Mouse (Mus musculus) intestine, postnatal 0 days (tissue): ENCODE data around the gene Snx29. TPM values are rescaled to one million over a fixed set of nuclear protein-coding genes. Genes with fewer than 3 reads are reported as not detected.

Source experiments
- ATAC-seq: fragments of 200-750 bp; cut with Nextera tagmentation; 2 replicates; pipeline ENCODE4 v1.8.0; 2017; ENCODE audit warnings: mild to moderate bottlenecking, moderate TSS enrichment, moderate library complexity
- H3K27ac ChIP-seq: fragments of 300-500 bp; sonication (generic); 2 replicates; pipeline ENCODE4 v1.5.1; 2014; ENCODE audit warnings: mild to moderate bottlenecking, low read depth, low read length, moderate library complexity
- H3K27me3 ChIP-seq: fragments of 300-500 bp; sonication (generic); replicated peaks from 2 replicates; pipeline ENCODE4 v1.6.1; 2014; ENCODE audit warnings: low read length, mixed read lengths; ENCODE audit not compliant: control insufficient read depth, insufficient read depth
- H3K36me3 ChIP-seq: fragments of 300-500 bp; sonication (generic); 2 replicates; pipeline ENCODE4 v1.6.1; 2014; ENCODE audit warnings: mild to moderate bottlenecking, moderate library complexity; ENCODE audit not compliant: control insufficient read depth, insufficient read depth
- H3K4me1 ChIP-seq: fragments of 300-500 bp; sonication (generic); replicated peaks from 2 replicates; pipeline ENCODE4 v1.6.1; 2014; ENCODE audit warnings: antibody characterized with exemption, low read length, mixed read lengths; ENCODE audit not compliant: control insufficient read depth, insufficient read depth
- H3K4me2 ChIP-seq: fragments of 300-500 bp; sonication (generic); replicated peaks from 2 replicates; pipeline ENCODE4 v1.6.1; 2014; ENCODE audit warnings: low read depth, mild to moderate bottlenecking, moderate library complexity
- H3K4me3 ChIP-seq: fragments of 300-500 bp; sonication (generic); 2 replicates; pipeline ENCODE4 v1.5.1; 2014; ENCODE audit warnings: low read depth, low read length
- H3K9ac ChIP-seq: fragments of 300-500 bp; sonication (generic); 2 replicates; pipeline ENCODE4 v1.6.1; 2014; ENCODE audit warnings: mild to moderate bottlenecking, low read depth, low read length
- H3K9me3 ChIP-seq: fragments of 300-500 bp; sonication (generic); 2 replicates; pipeline ENCODE4 v1.6.1; 2016; ENCODE audit warnings: mixed run types; ENCODE audit not compliant: control insufficient read depth
- CTCF ChIP-seq: sonication (generic); IDR thresholded peaks from 2 replicates; pipeline ENCODE4 v1.5.1; 2016; ENCODE audit warnings: low read depth, mild to moderate bottlenecking, control low read depth, antibody characterized with exemption, moderate library complexity
- WGBS: fragments of 180-500 bp; shearing (Covaris S2); extraction: QIAGEN DNeasy Blood & Tissue Kit; methylation state at CpG from one replicate; pipeline ENCODE4 v1.1.7; 2014; 5-methylcytosine and 5-hydroxymethylcytosine counted together
- polyA plus RNA-seq: library from polyadenylated mRNA; unstranded; fragments of >200 nt; fragmentation: Nextera tagmentation; extraction: Ambion mirVana; gene quantifications from 2 replicates; pipeline ENCODE4 v1.2.1, GENCODE M21; 2015

Gene Snx29
- polyA plus RNA-seq, 1 experiment from 2014 or later: 1.9 TPM

- no peak for TF ChIP-seq CTCF
- Histone ChIP-seq H3K9ac (no peak overlapping the region), H3K4me2 (no peak overlapping the region), H3K9me3 (no peaks in the 10 kb centered on the region), H3K27me3 (no peaks in the 10 kb centered on the region), H3K4me1 (no peaks in the 10 kb centered on the region; the same call in 1 of the 2 replicates), H3K36me3 (no peaks in the 10 kb centered on the region), H3K27ac (no peak overlapping the region), H3K4me3 (no peak overlapping the region)
- ATAC-seq: no peak
- 87% methylated on average over 4 of the region's 4 CpGs for WGBS
These were observed 150.1 kb downstream of the Snx29 start for GRCm38 (mm10) chr16:11472852-11473251.

GRCm38 (mm10) chr16:11473474-11473873, 150.8 kb downstream of the Snx29 start:
- 73% methylated on average over 3 of the region's 3 CpGs for WGBS

GRCm38 (mm10) chr16:11473893-11474505, 151.3 kb downstream of the Snx29 start:
- Histone ChIP-seq H3K4me2 (no peak overlapping the region), H3K4me3 (no peak overlapping the region), H3K36me3 (no peaks in the 10 kb centered on the region), H3K9me3 (no peaks in the 10 kb centered on the region), H3K27me3 (no peaks in the 10 kb centered on the region), H3K9ac (no peak overlapping the region), H3K27ac (no peak overlapping the region), H3K4me1 (no peaks in the 10 kb centered on the region; the same call in 1 of the 2 replicates)
- ATAC-seq: no peak
- TF ChIP-seq CTCF: no peak
- WGBS: 80% methylated on average over 6 of the region's 6 CpGs

More at GRCm38 (mm10) chr16:11473474-11473873, 150.8 kb downstream of the Snx29 start:
- no peak overlapping the region for H3K27ac ChIP-seq
- no peak overlapping the region for H3K4me2 ChIP-seq
- H3K9ac ChIP-seq: no peak overlapping the region
- TF ChIP-seq CTCF: no peak
- H3K9me3 ChIP-seq: no peaks in the 10 kb centered on the region
- no peaks in the 10 kb centered on the region for H3K27me3 ChIP-seq
- no peaks in the 10 kb centered on the region for H3K36me3 ChIP-seq
- no peak overlapping the region for H3K4me3 ChIP-seq
- no peaks in the 10 kb centered on the region; the same call in 1 of the 2 replicates for H3K4me1 ChIP-seq
- ATAC-seq: 0 out of 2 replicates have a peak, but pooled peaks have one; percentile 41

GRCm38 (mm10) chr16:11475137-11475943, 152.6 kb downstream of the Snx29 start:
- no peak for TF ChIP-seq CTCF
- Histone ChIP-seq H3K9ac (no peak overlapping the region), H3K9me3 (no peaks in the 10 kb centered on the region), H3K27me3 (no peaks in the 10 kb centered on the region), H3K4me3 (no peak overlapping the region), H3K27ac (no peak overlapping the region), H3K4me2 (no peak overlapping the region), H3K36me3 (no peaks in the 10 kb centered on the region), H3K4me1 (no peaks in the 10 kb centered on the region; the same call in 1 of the 2 replicates)
- peak; percentile 56; the same call in 1 of the 2 replicates for ATAC-seq
- WGBS: 65% methylated on average over 10 of the region's 10 CpGs

GRCm38 (mm10) chr16:11476314-11476713, 153.6 kb downstream of the Snx29 start:
- no peak for TF ChIP-seq CTCF
- Histone ChIP-seq H3K4me2 (no peak overlapping the region), H3K27me3 (no peaks in the 10 kb centered on the region), H3K27ac (no peak overlapping the region), H3K4me3 (no peak overlapping the region), H3K9me3 (no peaks in the 10 kb centered on the region), H3K4me1 (no peaks in the 10 kb centered on the region; the same call in 1 of the 2 replicates), H3K9ac (no peak overlapping the region), H3K36me3 (no peaks in the 10 kb centered on the region)
- WGBS: 91% methylated on average over 1 of the region's 1 CpGs
- ATAC-seq: no peak

GRCm38 (mm10) chr16:11476968-11477367, 154.3 kb downstream of the Snx29 start:
- Histone ChIP-seq H3K4me1 (no peaks in the 10 kb centered on the region; the same call in 1 of the 2 replicates), H3K27me3 (no peaks in the 10 kb centered on the region), H3K4me3 (no peak overlapping the region), H3K36me3 (no peaks in the 10 kb centered on the region), H3K9me3 (no peaks in the 10 kb centered on the region), H3K27ac (no peak overlapping the region), H3K4me2 (no peak overlapping the region), H3K9ac (no peak overlapping the region)
- WGBS: 75% methylated on average over 2 of the region's 2 CpGs
- no peak for ATAC-seq
- no peak for TF ChIP-seq CTCF
